Mouse (Mus musculus) G1E (cell line): ENCODE results near the gene Tmem104. TPM values are rescaled to one million over a fixed set of nuclear protein-coding genes. Genes with fewer than 3 reads are reported as not detected.

ENCODE experiments used
- ATAC-seq: 2 replicates; pipeline ENCODE4 v1.8.0; 2016; ENCODE audit warnings: mild to moderate bottlenecking; ENCODE audit not compliant: insufficient number of reproducible peaks, poor library complexity, low FRiP score, severe bottlenecking; ENCODE audit errors: extremely low read depth
- DNase-seq: peaks from one replicate; pipeline ENCODE4 v3.0.0; 2012; ENCODE audit warnings: low spot score
- H3K27me3 ChIP-seq: 2 replicates; pipeline ENCODE4 v1.6.1; 2012; ENCODE audit warnings: mild to moderate bottlenecking, low read length, inconsistent platforms; ENCODE audit not compliant: insufficient read depth
- H3K36me3 ChIP-seq: replicated peaks from 2 replicates; pipeline ENCODE3; 2012; ENCODE audit warnings: mild to moderate bottlenecking, inconsistent platforms
- H3K4me1 ChIP-seq: 2 replicates; pipeline ENCODE4 v1.6.1; 2012; ENCODE audit warnings: low read depth, low read length, inconsistent platforms, mixed read lengths; ENCODE audit not compliant: insufficient read depth
- H3K4me3 ChIP-seq: 2 replicates; pipeline ENCODE4 v1.5.1; 2012; ENCODE audit warnings: low read depth, mild to moderate bottlenecking, inconsistent platforms, low read length, moderate library complexity, mixed read lengths
- H3K9me3 ChIP-seq: replicated peaks from 2 replicates; pipeline ENCODE4 v1.6.1; 2012; ENCODE audit warnings: inconsistent platforms
- CTCF ChIP-seq: IDR thresholded peaks from 2 replicates; pipeline ENCODE4 v1.5.1; 2012; ENCODE audit warnings: low read depth, low read length, inconsistent platforms, mixed read lengths
- GATA1 ChIP-seq: IDR thresholded peaks from 2 replicates; pipeline ENCODE4 v1.6.1; 2012; ENCODE audit warnings: borderline replicate concordance, low read length, inconsistent platforms, mixed read lengths
- GATA2 ChIP-seq: IDR thresholded peaks from 2 replicates; pipeline ENCODE4 v1.6.1; 2012; ENCODE audit warnings: low read depth, low read length, inconsistent platforms, borderline replicate concordance
- POLR2AphosphoS5 ChIP-seq: IDR thresholded peaks from 2 replicates; pipeline ENCODE4 v1.6.1; 2012; ENCODE audit warnings: low read depth, low read length, inconsistent platforms; ENCODE audit not compliant: insufficient replicate concordance
- TAL1 ChIP-seq: conservative IDR thresholded peaks from 2 replicates; pipeline ENCODE4 v1.6.1; 2012; ENCODE audit warnings: low read depth, low read length, inconsistent platforms, mixed read lengths
- polyA plus RNA-seq: library from polyadenylated mRNA; stranded (reverse); fragments of >175 nt; gene quantifications from 2 replicates; pipeline ENCODE4 v1.2.3, GENCODE M21; 2012
- total RNA-seq, 2 experiments: library from RNA; stranded (forward) in 1 of 2; stranded (reverse) in 1 of 2; fragments of 200-1000 nt in 1 of 2; fragments of >200 nt in 1 of 2; fragmentation: Nextera tagmentation in 1 of 2; gene quantifications; 2 replicates each; pipeline ENCODE4 v1.2.3; 2014 to 2017

Gene Tmem104
- total and polyA plus RNA-seq, 3 experiments, result 2.6 to 23.2 (median 14.7) TPM

DNA sequence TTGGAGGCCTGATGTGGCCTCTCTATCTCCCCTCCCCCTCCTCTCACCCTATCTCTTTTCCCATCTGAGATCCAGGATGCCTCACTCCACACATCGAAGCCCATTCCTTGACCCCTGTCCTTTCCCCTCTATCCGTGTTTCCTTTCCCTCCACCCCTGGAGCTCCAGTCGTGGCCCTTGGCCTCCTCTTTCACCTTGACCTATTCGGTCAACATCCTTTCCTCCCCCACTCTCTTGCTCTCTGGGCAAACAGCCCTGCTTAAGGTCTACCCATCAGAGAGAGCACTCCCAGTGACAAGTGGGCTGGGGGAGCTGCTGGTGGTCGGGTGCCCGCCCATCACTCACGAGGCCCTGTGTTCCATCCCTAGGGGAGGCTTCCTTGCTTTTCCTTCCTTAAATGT lies 86.4 kb downstream of the Tmem104 start:
- Histone ChIP-seq H3K9me3 (no peaks in the 10 kb centered on the region), H3K4me3 (no peak overlapping the region), H3K4me1 (peaks cover 70% of the 10 kb centered on the region), H3K36me3 (peaks cover 62% of the 10 kb centered on the region), H3K27me3 (no peaks in the 10 kb centered on the region)
- ATAC-seq (no peak), DNase-seq (no peak)
- TF ChIP-seq CTCF (no peak), GATA1 (no peak), POLR2AphosphoS5 (no peak), GATA2 (no peak), TAL1 (no peak)

GRCm38 (mm10) chr11:115274178-115274577 lies 86.9 kb downstream of the Tmem104 start:
- Histone ChIP-seq H3K4me1 (peaks cover 73% of the 10 kb centered on the region), H3K36me3 (peaks cover 57% of the 10 kb centered on the region), H3K9me3 (no peaks in the 10 kb centered on the region), H3K27me3 (no peaks in the 10 kb centered on the region), H3K4me3 (no peak overlapping the region)
- DNase-seq, result no peak
- TF ChIP-seq TAL1 (no peak), POLR2AphosphoS5 (no peak), GATA1 (no peak), GATA2 (no peak), CTCF (no peak)
- ATAC-seq, result no peak

GRCm38 (mm10) chr11:115274771-115275170 lies 87.5 kb downstream of the Tmem104 start:
- Histone ChIP-seq H3K9me3 (no peaks in the 10 kb centered on the region), H3K4me3 (no peak overlapping the region; the same call in 1 of the 2 replicates), H3K27me3 (no peaks in the 10 kb centered on the region), H3K36me3 (peaks cover 52% of the 10 kb centered on the region), H3K4me1 (peaks cover 72% of the 10 kb centered on the region)
- no peak for DNase-seq
- no peak for ATAC-seq
- TF ChIP-seq CTCF (no peak), POLR2AphosphoS5 (no peak), GATA1 (no peak), GATA2 (no peak), TAL1 (no peak)

DNA sequence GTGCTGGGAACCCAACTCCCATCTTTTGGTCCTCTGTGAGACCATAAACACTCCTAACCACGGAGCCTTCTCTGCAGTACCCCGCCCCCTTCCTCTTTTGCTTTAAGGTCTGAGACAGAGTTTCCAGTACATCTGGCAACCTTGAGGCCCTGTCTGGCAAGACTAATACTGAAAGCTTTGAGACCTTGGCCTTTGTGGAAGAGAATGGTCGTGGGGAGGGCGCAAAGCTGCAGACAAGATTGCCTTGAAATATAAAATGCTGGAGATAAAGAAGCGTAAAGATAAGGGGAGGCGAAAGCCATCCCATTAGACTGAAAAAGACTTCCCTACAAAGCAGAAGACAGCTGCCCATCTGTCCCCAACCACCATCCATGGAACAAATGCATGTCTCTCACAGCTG lies 88.2 kb downstream of the Tmem104 start:
- peaks cover 46% of the 10 kb centered on the region for H3K36me3 ChIP-seq
- no peaks in the 10 kb centered on the region for H3K27me3 ChIP-seq
- no peaks in the 10 kb centered on the region for H3K9me3 ChIP-seq
- TF ChIP-seq TAL1 (no peak), GATA1 (no peak), CTCF (no peak), POLR2AphosphoS5 (no peak), GATA2 (no peak)
- H3K4me1 ChIP-seq, result peaks cover 71% of the 10 kb centered on the region
- no peak for ATAC-seq
- no peak for DNase-seq
- peak overlapping the region; percentile 84; the same call in 1 of the 2 replicates for H3K4me3 ChIP-seq

- no peak for TF ChIP-seq CTCF
- no peak for TF ChIP-seq TAL1
- no peak for TF ChIP-seq GATA2
- TF ChIP-seq POLR2AphosphoS5, result no peak
- TF ChIP-seq GATA1, result no peak
- no peaks in the 10 kb centered on the region for H3K27me3 ChIP-seq
- peak overlapping the region; percentile 84 for H3K4me3 ChIP-seq
- no peaks in the 10 kb centered on the region for H3K9me3 ChIP-seq
- ATAC-seq (no peak), DNase-seq (no peak)
- H3K36me3 ChIP-seq, result peaks cover 41% of the 10 kb centered on the region
- H3K4me1 ChIP-seq, result peaks cover 67% of the 10 kb centered on the region
Observed at GRCm38 (mm10) chr11:115275954-115276353, 88.7 kb downstream of the Tmem104 start.

GRCm38 (mm10) chr11:115276780-115277603 lies 89.7 kb downstream of the Tmem104 start, which contains the start of gene Fdxr:
TSS of gene Fdxr (minus strand) at chr11:115277050.
- TF ChIP-seq POLR2AphosphoS5, result no peak
- H3K36me3 ChIP-seq, result peaks cover 31% of the 10 kb centered on the region
- H3K9me3 ChIP-seq, result no peaks in the 10 kb centered on the region
- DNase-seq (peak; percentile 95), ATAC-seq (peak; percentile 91)
- peaks cover under 1% of the 10 kb centered on the region; the same call in 1 of the 2 replicates for H3K27me3 ChIP-seq
- H3K4me1 ChIP-seq, result peaks cover 60% of the 10 kb centered on the region
- peak within 1 kb of the TSS; percentile 84 for H3K4me3 ChIP-seq

- peaks cover 25% of the 10 kb centered on the region for H3K36me3 ChIP-seq
- peaks cover 6% of the 10 kb centered on the region for H3K27me3 ChIP-seq
- DNase-seq (no peak), ATAC-seq (no peak)
- H3K9me3 ChIP-seq, result no peaks in the 10 kb centered on the region
- TF ChIP-seq GATA1 (no peak), TAL1 (no peak), CTCF (no peak), POLR2AphosphoS5 (no peak), GATA2 (no peak)
- H3K4me3 ChIP-seq, result peak overlapping the region; percentile 84
- peaks cover 60% of the 10 kb centered on the region for H3K4me1 ChIP-seq
Observed at GRCm38 (mm10) chr11:115277604-115277975, 90.3 kb downstream of the Tmem104 start.
